Mouse (Mus musculus): Measurements from ENCODE around the gene Tmem163. TPM values are rescaled to one million over a fixed set of nuclear protein-coding genes. Genes with fewer than 3 reads are reported as not detected.
A peak's percentile ranks its signal among the peaks of the same experiment; 100 is the strongest.

The Tmem163 gene
- total RNA-seq (2021) = under 1 TPM in 1 of 2 experiments, not detected in 1; 0.47 TPM
- long read RNA-seq, experiment 1 = 0 reads
- long read RNA-seq, experiment 2 = 0 reads

- peak; percentile 22 for DNase-seq
Observed at GRCm38 (mm10) chr1:127679498-127680133, at the start of gene Tmem163. Gene Tmem163 (minus strand): TSS chr1:127679548.

GRCm38 (mm10) chr1:127729096-127729495 is 49.7 kb upstream of the Tmem163 start, which contains the start of gene Acmsd:
Gene Acmsd (plus strand): TSS chr1:127729413.
- no peak for DNase-seq

GRCm38 (mm10) chr1:127723596-127723995 is 44.2 kb upstream of the Tmem163 start:
- no peak for DNase-seq

DNA sequence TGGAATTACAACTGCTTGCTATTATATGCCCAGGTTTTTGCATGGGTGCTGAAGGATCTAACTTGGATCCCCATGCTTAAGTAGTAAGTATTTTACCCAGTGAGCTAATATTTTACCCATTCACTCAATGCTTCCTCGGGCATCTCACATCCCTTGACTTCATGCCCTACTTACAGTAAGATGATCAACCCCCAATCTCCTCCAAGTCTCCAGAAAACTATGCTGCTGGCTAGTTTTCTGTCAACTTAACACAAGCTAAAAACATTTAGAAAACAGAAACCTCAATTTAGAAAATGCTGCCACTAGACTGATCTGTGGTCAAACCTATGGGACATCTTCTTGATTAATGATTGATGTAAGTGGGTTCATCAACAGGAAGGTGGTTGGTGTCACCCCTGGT is 38.9 kb upstream of the Tmem163 start:
- no peak for DNase-seq

- no peak for DNase-seq
Observed at GRCm38 (mm10) chr1:127716441-127716840, 37.1 kb upstream of the Tmem163 start.

- no peak for DNase-seq
Observed at GRCm38 (mm10) chr1:127706269-127706668, 26.9 kb upstream of the Tmem163 start.

- no peak for DNase-seq
Observed at GRCm38 (mm10) chr1:127702187-127702586, 22.8 kb upstream of the Tmem163 start.

GRCm38 (mm10) chr1:127696533-127696932 is 17.2 kb upstream of the Tmem163 start:
- DNase-seq = no peak

GRCm38 (mm10) chr1:127677661-127678580 is 1.4 kb downstream of the Tmem163 start:
- peak; percentile 14 for DNase-seq

- DNase-seq = peak; percentile 7
Observed at GRCm38 (mm10) chr1:127677131-127677631, 2.2 kb downstream of the Tmem163 start.

DNA sequence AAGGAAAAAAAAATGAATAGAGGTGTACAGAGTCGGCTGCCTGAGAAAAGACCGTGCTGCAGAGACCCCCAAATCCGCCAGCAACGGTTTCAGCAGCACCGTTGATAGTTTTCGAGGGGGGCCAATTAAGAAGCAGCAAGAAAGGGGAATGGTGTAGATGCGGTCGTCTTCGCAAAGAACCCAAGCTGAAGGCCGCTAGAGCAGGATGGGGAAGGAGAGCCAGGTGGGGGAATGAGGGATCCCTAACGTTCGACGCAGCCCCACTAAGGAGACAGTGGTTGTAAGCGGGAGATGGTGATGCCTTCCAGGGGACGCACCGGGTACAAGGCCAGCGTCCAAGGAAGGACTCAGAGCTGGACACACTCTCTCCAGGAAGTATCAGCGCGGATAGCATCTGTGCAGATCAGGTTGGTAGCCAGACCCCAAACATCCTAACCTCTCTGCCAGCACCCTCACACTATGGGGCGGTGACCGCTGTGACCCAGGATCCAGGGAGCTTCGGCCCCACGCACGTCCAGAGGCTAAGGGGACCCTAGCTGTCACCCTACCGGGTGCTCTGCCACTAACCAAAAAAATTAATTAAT is 2.7 kb downstream of the Tmem163 start:
- no peak for DNase-seq

DNA sequence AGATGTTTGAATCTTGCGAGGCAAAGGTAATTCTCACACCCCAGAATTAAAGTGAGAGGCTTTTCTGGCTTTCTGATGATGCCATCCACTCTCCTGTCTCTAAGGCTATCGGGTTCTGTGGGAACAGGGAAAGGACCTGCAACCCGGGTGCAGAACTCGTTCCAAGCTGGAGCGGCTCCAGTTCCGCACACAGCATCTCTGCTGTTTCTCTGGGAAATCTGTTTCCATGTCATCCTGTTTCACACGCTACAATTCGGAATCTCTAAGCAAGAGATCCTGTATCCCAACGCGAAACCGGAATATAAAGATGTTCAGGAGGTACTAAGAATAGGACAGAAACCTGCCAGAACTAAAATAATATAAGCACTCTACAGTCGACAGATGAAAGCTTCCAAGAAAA is 3.2 kb downstream of the Tmem163 start:
- no peak for DNase-seq

DNA sequence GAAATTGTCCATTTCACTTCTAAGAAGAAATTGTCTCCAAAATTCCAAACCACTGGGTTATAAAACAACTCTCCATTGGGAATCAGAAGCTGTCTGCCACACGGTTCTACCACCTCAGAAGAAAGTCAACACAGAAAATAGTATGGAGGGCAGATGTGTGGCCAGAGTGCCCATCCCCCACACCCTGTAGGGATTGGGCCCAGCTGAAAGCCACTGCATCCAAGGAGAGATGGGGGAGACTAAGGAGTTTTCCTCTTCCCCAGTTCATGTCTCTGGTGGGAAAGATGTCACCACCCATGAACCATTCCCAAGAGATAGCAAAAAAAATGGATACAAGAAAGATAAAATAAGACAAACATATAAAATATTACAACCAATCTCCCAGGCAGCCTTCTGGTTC is 4.1 kb downstream of the Tmem163 start:
- DNase-seq = no peak

DNA sequence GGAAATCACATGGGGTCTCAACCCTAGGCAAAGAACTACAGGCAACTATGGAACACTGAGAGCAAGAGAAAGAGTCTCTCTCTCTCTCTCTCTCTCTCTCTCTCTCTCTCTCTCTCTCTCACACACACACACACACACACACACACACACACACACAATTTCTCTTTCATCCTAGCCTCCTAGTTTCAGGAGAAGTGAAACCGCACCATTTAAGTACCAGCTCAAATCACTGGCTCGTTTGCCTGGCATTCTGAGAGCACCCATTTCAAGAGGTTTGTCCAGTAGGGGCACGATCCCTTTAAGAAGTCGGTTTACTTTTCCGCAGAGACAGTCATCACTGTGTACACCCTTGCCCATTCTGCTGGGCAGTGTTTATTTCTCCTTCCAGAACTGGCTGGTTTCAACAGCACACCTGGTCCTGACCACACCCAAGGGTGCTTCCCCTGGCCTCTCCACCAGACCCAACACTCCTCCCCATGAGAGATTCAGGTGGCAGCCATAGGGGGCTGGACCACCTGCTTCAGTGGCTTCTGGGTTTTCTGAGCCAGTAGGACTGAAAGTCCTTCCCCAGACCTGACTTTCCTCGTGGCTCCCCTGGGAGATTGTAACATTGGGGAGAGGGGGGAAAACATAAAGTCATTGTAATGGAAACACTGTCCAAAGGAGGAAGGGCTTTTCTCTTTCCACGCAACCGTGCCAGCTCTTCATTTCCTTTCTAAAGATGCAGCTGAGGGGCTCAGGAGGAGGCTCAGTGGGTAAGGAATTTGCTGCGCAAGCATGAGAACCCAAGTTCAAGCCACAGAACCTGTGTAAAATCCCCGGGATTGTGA is 5.9 kb downstream of the Tmem163 start:
- no peak for DNase-seq

DNA sequence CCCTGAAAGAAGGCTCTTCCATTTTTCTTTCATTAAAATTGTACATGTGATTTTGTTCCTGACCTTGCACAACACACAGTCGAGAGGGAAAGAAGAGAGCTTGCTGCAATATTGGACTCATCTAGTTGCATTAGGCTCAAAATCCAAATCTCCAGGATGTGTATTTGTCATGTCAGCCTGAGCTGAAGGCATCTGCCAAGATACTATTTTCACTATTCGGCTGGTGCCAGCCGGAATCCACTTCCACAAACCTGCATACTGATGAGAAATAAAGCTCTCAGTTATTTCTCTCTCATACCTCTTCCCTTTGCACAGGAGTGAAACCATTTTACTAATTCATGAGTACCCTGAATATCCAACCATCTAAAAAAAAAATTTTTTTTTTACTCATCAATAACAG is 11.2 kb downstream of the Tmem163 start:
- DNase-seq = no peak

DNA sequence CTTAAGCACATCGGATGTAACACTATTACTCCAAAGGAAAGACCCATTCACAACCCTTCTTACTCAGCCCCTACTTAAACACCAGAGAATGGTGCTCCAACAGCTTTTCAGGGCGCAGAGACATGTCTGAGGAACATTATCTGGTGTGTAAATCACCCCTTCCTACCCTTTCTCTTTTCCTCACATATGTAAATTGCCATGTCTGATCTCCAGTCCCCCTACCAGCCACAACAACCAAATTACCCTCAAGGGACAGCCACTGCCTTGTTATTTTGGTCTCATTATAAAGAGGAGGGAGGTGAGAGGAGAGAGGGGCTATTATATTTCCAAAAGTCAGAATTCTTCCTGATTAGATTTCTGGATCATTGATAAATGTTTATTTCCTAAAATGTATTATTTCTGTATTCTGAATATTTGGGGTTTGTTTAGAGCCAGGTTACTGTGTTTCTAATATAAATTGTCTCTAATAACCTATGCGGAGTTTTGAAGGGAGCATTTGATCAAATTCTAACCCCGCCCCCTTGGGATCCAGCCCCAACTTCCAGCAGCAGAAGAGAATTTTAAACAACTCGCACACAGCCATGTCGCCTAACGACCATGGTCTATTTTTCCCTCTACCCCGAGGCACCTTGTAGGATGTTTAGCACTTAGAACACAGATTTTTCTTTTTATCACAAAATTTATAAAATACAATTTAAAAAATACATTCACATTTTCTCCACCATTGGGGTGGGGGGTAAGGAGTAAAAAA is 12.1 kb downstream of the Tmem163 start:
- no peak for DNase-seq

DNA sequence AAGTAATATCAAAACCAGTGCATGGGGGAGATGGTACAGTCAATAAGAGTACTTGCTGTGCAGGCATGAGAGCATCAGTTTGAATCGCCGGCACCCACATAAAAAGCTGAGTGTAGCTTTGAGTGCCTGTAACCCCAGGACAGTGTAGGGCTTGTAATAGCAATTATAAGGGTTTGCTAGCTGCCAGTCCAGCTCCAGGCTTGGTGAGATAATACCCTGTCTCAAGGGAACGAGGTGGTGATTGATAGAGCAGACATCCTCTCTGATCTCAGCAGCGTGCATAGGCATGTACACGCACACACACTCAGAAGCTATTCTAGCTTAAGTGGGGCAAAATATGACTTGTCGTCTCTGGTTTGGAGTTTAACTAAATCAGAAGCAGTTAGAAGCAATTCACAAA is 13.1 kb downstream of the Tmem163 start:
- no peak for DNase-seq

DNA sequence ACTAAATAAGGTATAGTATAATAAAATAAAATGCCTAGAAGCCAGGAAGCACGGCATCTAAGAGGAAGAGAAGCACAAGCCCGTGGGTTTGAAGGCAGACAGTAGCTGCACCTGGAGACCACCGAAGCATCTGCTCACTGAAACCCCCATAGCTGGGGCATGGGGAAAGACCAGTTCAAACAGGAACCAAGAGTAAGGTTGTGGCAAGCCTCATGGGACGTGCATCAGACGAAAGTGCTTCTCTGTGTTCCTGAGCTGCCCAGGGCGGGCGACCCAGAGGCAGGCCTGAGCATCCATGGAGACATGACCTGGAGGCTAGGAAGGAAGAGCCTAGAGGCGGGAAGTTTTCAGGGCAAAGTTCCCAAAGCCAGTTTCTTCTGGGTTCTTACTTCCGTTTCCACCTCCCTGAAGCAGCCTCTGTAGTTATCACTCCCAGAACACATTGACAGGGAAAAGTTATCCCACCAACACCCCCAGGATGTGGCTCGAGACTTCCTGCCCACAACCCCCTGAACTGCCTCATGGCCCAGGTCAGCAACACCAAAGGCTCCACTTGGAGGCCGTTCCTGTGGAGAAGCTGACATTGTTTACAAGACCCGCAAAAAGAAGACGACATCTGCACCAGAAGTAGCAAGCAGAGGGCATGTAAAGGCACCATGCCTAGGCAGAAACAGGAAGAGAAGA is 16.8 kb downstream of the Tmem163 start:
- no peak for DNase-seq

DNA sequence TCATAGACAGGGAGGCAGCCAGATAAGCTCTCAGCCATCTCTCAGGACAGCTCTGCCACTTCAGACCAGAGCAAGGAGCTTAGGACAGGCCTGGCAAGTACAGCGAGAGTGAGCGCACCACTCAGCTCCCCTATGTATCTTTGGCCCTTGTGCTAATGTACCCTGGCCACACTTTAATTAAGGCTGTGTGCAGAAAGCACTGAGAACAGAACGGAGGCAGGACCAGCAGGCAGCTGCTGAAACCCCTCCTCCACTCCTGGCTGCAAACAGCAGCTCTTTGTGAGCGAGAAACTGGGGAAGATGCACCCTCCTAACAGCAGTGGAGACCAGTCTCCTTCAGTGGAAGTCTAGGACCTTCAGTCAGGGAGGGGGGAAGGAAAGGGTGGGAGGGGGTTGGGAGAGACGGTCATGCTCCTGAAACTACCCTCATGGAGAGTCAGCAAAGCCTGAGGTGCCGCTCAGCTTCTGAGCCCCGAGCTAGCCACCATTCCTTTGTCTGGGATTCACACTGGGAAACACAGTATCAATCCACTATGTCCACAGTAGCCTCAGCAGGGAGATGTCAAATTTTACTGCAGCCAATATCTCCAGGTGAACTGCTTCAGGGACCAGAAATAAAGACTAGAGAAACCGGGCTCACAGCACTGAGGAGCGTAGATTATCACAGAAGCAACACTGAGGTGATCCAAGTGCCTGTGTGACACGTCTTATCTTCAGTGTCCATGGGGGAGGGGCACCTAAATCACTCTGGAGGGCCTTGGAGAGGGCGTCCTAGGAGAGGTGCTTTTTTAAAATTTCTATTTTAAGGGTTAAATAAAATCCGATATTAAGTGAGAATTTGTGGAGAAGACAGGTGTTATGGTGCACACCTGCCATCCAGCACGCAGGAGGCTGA is 18.0 kb downstream of the Tmem163 start:
- no peak for DNase-seq
